In the genomic region with DNA sequence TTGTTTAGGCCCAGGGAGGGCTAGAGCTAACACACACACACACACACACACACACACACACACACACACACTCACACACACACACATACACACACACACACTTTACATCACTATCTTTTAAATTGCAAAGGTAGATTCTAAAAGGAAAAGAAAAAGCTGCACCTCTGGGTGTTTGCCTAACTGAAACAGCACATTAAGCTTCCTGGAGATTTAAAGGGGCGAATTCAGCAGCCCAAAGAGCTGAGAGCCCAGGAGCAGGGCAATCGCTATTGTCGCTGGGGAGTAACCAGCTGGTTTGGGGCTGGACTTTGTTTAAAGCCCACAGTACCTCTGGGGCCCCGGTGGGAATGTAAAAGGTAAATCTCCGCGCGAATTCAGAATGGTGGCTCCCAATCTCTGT, we compare ENCODE assay signal across 8 mouse cellular contexts. TPM values are rescaled to one million over a fixed set of nuclear protein-coding genes. Genes with fewer than 3 reads are reported as not detected.
DNase-seq lines count a peak whose midpoint lies in the region; ATAC-seq and TF ChIP-seq lines count a peak whose summit lies in the region.

No protein-coding gene starts in this region.

- H3K36me3 ChIP-seq in kidney, postnatal 0 days (ENCODE audit: insufficient read depth, low read length) = no peaks in the 10 kb centered on the region
- H3K36me3 ChIP-seq in embryonic facial prominence, embryonic 12.5 days = no peaks in the 10 kb centered on the region
- H3K36me3 ChIP-seq in hindbrain, embryonic 13.5 days = no peaks in the 10 kb centered on the region
- H3K36me3 ChIP-seq in myocyte (ENCODE audit: control insufficient read depth, insufficient read depth) = peaks cover 4% of the 10 kb centered on the region

- peak overlapping the region; percentile 8 for H3ac ChIP-seq in myocyte (ENCODE audit: control insufficient read depth, insufficient read length)

- TF ChIP-seq CTCF in kidney, postnatal 0 days (IDR thresholded peaks at IDR 0.05; ENCODE audit: low read depth) = no peak

- no peaks in the 10 kb centered on the region; the same call in 1 of the 2 replicates for H3K4me1 ChIP-seq in kidney, postnatal 0 days (replicated peaks; ENCODE audit: insufficient read depth, low read length)
- H3K4me1 ChIP-seq in embryonic facial prominence, embryonic 12.5 days = peaks cover 11% of the 10 kb centered on the region; the same call in 1 of the 2 replicates
- H3K4me1 ChIP-seq in hindbrain, embryonic 13.5 days (replicated peaks) = peaks cover 16% of the 10 kb centered on the region

- 23% methylated on average over 7 of the region's 7 CpGs for WGBS in kidney, postnatal 0 days
- WGBS in embryonic facial prominence, embryonic 12.5 days = 14% methylated on average over 7 of the region's 7 CpGs
- 4% methylated on average over 7 of the region's 7 CpGs for whole genome bisulfite sequencing in hindbrain, embryonic 13.5 days

- no peaks in the 10 kb centered on the region for H3K27me3 ChIP-seq in kidney, postnatal 0 days (ENCODE audit: insufficient read depth, low read length)
- H3K27me3 ChIP-seq in embryonic facial prominence, embryonic 12.5 days = peaks cover 13% of the 10 kb centered on the region; the same call in 1 of the 2 replicates
- peaks cover 4% of the 10 kb centered on the region; the same call in 1 of the 2 replicates for H3K27me3 ChIP-seq in hindbrain, embryonic 13.5 days
- H3K27me3 ChIP-seq in myocyte (ENCODE audit: control insufficient read depth, insufficient read depth, insufficient read length) = peaks cover 5% of the 10 kb centered on the region

- H3K27ac ChIP-seq in kidney, postnatal 0 days = no peak overlapping the region
- H3K27ac ChIP-seq in embryonic facial prominence, embryonic 12.5 days = no peak overlapping the region
- H3K27ac ChIP-seq in hindbrain, embryonic 13.5 days = no peak overlapping the region

- H3K9me3 ChIP-seq in kidney, postnatal 0 days (replicated peaks; ENCODE audit: low read length) = no peaks in the 10 kb centered on the region
- H3K9me3 ChIP-seq in embryonic facial prominence, embryonic 12.5 days = no peaks in the 10 kb centered on the region
- no peaks in the 10 kb centered on the region for H3K9me3 ChIP-seq in hindbrain, embryonic 13.5 days

- no peak for DNase-seq in kidney, postnatal 0 days (ENCODE audit: low spot score)
- DNase-seq in kidney, adult 8-10 months = no peak
- no peak for DNase-seq in spleen, postnatal 4 days (ENCODE audit: low spot score in 2 of 2)
- no peak for DNase-seq in right cerebral cortex, postnatal 14 days
- DNase-seq in right cerebral cortex, postnatal 25 days = no peak

- TF ChIP-seq POLR2A in myocyte (IDR thresholded peaks at IDR 0.05; ENCODE audit: insufficient read length, low read depth) = no peak

- no peak overlapping the region for H3K9ac ChIP-seq in kidney, postnatal 0 days (ENCODE audit: low read depth, low read length)
- no peak overlapping the region for H3K9ac ChIP-seq in embryonic facial prominence, embryonic 12.5 days
- peak overlapping the region; percentile 88 for H3K9ac ChIP-seq in hindbrain, embryonic 13.5 days

- 0 out of 2 replicates have a peak overlapping the region, but pooled peaks have one; percentile 11 for H3K4me3 ChIP-seq in kidney, postnatal 0 days (replicated peaks; ENCODE audit: low read depth, low read length)
- peak overlapping the region; percentile 53 for H3K4me3 ChIP-seq in embryonic facial prominence, embryonic 12.5 days
- H3K4me3 ChIP-seq in hindbrain, embryonic 13.5 days = peak overlapping the region; percentile 72
- peak overlapping the region; percentile 38 for H3K4me3 ChIP-seq in myocyte

- peaks cover 12% of the 10 kb centered on the region for H3K79me2 ChIP-seq in myocyte (ENCODE audit: control insufficient read depth, insufficient read depth)

- H3K4me2 ChIP-seq in kidney, postnatal 0 days (ENCODE audit: low read length) = peak overlapping the region; percentile 80
- peak overlapping the region; percentile 96 for H3K4me2 ChIP-seq in embryonic facial prominence, embryonic 12.5 days (replicated peaks)
- peak overlapping the region; percentile 90 for H3K4me2 ChIP-seq in hindbrain, embryonic 13.5 days
- no peak overlapping the region for H3K4me2 ChIP-seq in myocyte (ENCODE audit: low read depth)

- no peak for ATAC-seq in kidney, postnatal 0 days (replicated peaks; ENCODE audit: low FRiP score, low read depth)
- ATAC-seq in embryonic facial prominence, embryonic 12.5 days (ENCODE audit: insufficient number of reproducible peaks, insufficient read depth, low FRiP score, low TSS enrichment) = no peak
- ATAC-seq in hindbrain, embryonic 13.5 days (ENCODE audit: low FRiP score) = no peak

TF ChIP-seq in myocyte, 11 proteins besides CTCF, POLR2A, EP300 and RAD21:
- no peak for TF ChIP-seq SRF (IDR thresholded peaks at IDR 0.05; ENCODE audit: control insufficient read depth, insufficient read length, low read depth)
- no peak for TF ChIP-seq CEBPB (IDR thresholded peaks at IDR 0.05; ENCODE audit: insufficient read depth, poor library complexity, severe bottlenecking)
- no peak for TF ChIP-seq MYOG (IDR thresholded peaks at IDR 0.05; ENCODE audit: control insufficient read depth in 1 of 3, insufficient read depth in 1 of 3, insufficient read length in 2 of 3, low read depth in 2 of 3)
- TF ChIP-seq TCF12 (IDR thresholded peaks at IDR 0.05; ENCODE audit: insufficient read depth, poor library complexity, severe bottlenecking) = no peak
- no peak for TF ChIP-seq MYOD1 (IDR thresholded peaks at IDR 0.05; ENCODE audit: control insufficient read depth in 1 of 3, insufficient read length in 2 of 3, low read depth in 2 of 3)
- no peak for TF ChIP-seq POLR2AphosphoS2 (IDR thresholded peaks at IDR 0.05; ENCODE audit: insufficient read length, low read depth)
- TF ChIP-seq REST (IDR thresholded peaks at IDR 0.05; ENCODE audit: insufficient read depth, insufficient read length) = no peak
- TF ChIP-seq E2F4 (IDR thresholded peaks at IDR 0.05; ENCODE audit: insufficient read depth) = no peak

RNA-seq across cellular contexts. Expression of a gene that starts 1.4 kb away (rescaled TPM):
- polyA plus RNA-seq in kidney, postnatal 0 days (2015; fragmentation: Nextera tagmentation; extraction: Ambion mirVana) = 1.0 and 1.2 TPM in 2 replicates
- 5.0 and 5.2 TPM in 2 replicates for polyA plus RNA-seq in embryonic facial prominence, embryonic 12.5 days (2016; fragmentation: Nextera tagmentation; extraction: Ambion mirVana)
- polyA plus RNA-seq in hindbrain, embryonic 13.5 days (2015; fragmentation: Nextera tagmentation; extraction: Ambion mirVana) = 2.1 and 2.3 TPM in 2 replicates
- 43.0 TPM for polyA plus RNA-seq in myocyte (2012; fragmentation: generic; extraction: Trizol)

Comparison
In these comparisons a context has a peak if more than half of its experiments do, and no peak if none do; other contexts are left out.
1. H3K4me3 ChIP-seq: peak in every context shown above with its lines; median percentile 72 in hindbrain, embryonic 13.5 days; 53 in embryonic facial prominence, embryonic 12.5 days; 38 in myocyte; 11 in kidney, postnatal 0 days.